Mouse (Mus musculus): Measurements from ENCODE around the gene Smndc1. TPM values are rescaled to one million over a fixed set of nuclear protein-coding genes. Genes with fewer than 3 reads are reported as not detected.

The Smndc1 gene
- polyA plus RNA-seq, 2 experiments: 33.9 to 38.6 TPM

DNA sequence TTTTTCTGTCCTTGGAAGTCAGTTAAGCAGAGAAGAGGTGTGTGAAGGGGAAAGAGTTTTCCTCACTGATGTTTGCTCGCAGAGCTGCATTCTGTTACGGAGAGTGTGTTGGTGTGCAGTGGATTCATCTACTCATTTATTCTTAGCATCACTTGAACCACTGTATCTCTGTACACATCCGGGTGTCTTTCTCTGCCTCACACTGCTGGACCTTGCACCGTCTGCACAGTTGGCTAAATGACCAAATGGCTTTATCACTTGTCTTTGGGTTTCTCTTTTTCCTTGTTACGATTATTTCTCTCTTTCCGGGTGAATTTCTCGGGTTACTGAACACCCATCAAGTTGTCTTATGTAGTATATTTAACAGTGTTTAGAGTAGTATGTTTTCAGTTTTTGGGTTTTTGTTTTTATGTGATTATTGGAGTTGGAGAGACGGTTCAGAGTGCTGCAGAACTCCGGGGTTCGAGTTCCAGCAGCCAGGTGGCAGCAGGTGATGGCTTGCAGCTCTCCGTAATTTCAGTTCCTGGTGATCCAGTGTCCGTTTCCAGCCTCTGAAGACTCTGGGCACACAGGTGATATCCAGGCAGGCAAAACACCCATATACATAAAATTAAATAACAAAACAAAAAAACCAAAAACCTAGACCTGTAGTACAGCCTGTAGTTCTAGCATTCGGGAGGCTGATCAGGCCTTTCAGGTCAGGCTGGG is 47.0 kb downstream of the Smndc1 start:
- TF ChIP-seq POLR2A (IDR thresholded peaks at IDR 0.05; ENCODE audit: borderline replicate concordance, extremely low read depth, insufficient read depth, insufficient read length): no peak
- no peaks in the 10 kb centered on the region for H3K27me3 ChIP-seq (ENCODE audit: control insufficient read depth, insufficient read depth, low read length)

DNA sequence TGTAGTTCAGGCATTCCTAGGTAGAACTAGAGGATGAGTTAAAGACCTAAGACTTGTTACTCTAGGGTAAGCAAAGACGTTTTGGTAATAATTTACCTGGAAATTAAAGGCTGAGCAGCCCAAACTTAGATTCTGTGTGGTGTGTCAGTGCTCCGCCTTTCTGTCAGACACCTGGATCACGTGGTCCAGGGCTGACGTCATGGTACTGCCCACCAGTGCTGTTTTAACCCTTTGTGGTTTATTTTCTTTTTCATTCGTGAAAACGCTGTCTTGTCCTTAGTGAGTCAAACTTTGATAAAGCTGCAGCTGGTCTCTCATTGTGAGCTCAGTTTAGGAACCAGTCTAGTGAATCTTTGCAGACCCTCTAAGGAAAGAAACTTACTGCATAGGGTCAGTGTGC is 50.0 kb downstream of the Smndc1 start:
- H3K9ac ChIP-seq (ENCODE audit: low read depth, low read length, severe bottlenecking): no peak overlapping the region
- peaks cover 19% of the 10 kb centered on the region for H3K36me3 ChIP-seq (ENCODE audit: control insufficient read depth, insufficient read depth, low read length)
- H3K9me3 ChIP-seq (ENCODE audit: control insufficient read depth, low read length): 0 out of 2 replicates have a peak, but pooled peaks cover 5% of the 10 kb centered on the region
- 21% methylated on average over 6 of the region's 6 CpGs for WGBS
- peaks cover 13% of the 10 kb centered on the region for H3K4me1 ChIP-seq (ENCODE audit: control insufficient read depth, insufficient read depth, low read length)
- no peak for ATAC-seq (ENCODE audit: low FRiP score, low read depth)
- no peak for TF ChIP-seq POLR2A (IDR thresholded peaks at IDR 0.05; ENCODE audit: borderline replicate concordance, extremely low read depth, insufficient read depth, insufficient read length)
- H3K27me3 ChIP-seq (ENCODE audit: control insufficient read depth, insufficient read depth, low read length): no peaks in the 10 kb centered on the region
- H3K4me2 ChIP-seq (replicated peaks; ENCODE audit: low read depth, low read length, severe bottlenecking): no peak overlapping the region
- no peak overlapping the region for H3K27ac ChIP-seq (replicated peaks; ENCODE audit: low read depth, low read length)
- H3K4me3 ChIP-seq (replicated peaks; ENCODE audit: low read length): no peak overlapping the region
- no peak for DNase-seq (ENCODE audit: low spot score)

More for the DNA sequence above, 47.0 kb downstream of the Smndc1 start:
- ATAC-seq (ENCODE audit: low FRiP score, low read depth) (no peak), DNase-seq (ENCODE audit: low spot score) (no peak)
- no peak overlapping the region for H3K9ac ChIP-seq (ENCODE audit: low read depth, low read length, severe bottlenecking)
- H3K36me3 ChIP-seq (ENCODE audit: control insufficient read depth, insufficient read depth, low read length): peaks cover 9% of the 10 kb centered on the region
- no peak overlapping the region for H3K4me2 ChIP-seq (replicated peaks; ENCODE audit: low read depth, low read length, severe bottlenecking)
- peaks cover 19% of the 10 kb centered on the region for H3K4me1 ChIP-seq (ENCODE audit: control insufficient read depth, insufficient read depth, low read length)
- WGBS: 84% methylated on average over 13 of the region's 13 CpGs
- H3K9me3 ChIP-seq (ENCODE audit: control insufficient read depth, low read length): no peaks in the 10 kb centered on the region
- H3K27ac ChIP-seq (replicated peaks; ENCODE audit: low read depth, low read length): no peak overlapping the region
- H3K4me3 ChIP-seq (replicated peaks; ENCODE audit: low read length): no peak overlapping the region

DNA sequence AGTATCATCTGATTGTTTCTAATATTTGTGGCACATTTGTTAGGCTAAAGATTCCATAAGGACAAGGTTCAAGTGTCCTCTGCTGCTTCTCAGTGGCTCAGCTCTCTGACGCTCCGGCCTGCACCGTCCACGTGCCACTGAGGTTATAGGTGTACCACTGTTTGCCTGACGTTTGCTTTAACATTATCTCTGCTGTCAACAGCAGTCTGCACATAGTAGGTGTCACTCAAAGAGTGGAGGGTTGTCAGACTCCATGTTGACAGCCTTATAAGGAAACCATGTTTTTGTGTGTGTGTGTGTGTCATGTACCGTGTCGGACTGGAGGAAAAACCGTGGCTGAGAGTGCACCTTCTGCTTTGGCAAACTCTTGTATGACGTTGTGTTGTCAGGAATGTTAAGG is 55.1 kb downstream of the Smndc1 start:
- Histone ChIP-seq H3K4me1 (ENCODE audit: control insufficient read depth, insufficient read depth, low read length) (peaks cover 7% of the 10 kb centered on the region; the same call in 1 of the 2 replicates), H3K27ac (replicated peaks; ENCODE audit: low read depth, low read length) (no peak overlapping the region), H3K9ac (ENCODE audit: low read depth, low read length, severe bottlenecking) (no peak overlapping the region), H3K9me3 (ENCODE audit: control insufficient read depth, low read length) (0 out of 2 replicates have a peak, but pooled peaks cover 5% of the 10 kb centered on the region), H3K36me3 (ENCODE audit: control insufficient read depth, insufficient read depth, low read length) (peaks cover 40% of the 10 kb centered on the region), H3K27me3 (ENCODE audit: control insufficient read depth, insufficient read depth, low read length) (no peaks in the 10 kb centered on the region), H3K4me2 (replicated peaks; ENCODE audit: low read depth, low read length, severe bottlenecking) (no peak overlapping the region), H3K4me3 (replicated peaks; ENCODE audit: low read length) (no peak overlapping the region)
- ATAC-seq (ENCODE audit: low FRiP score, low read depth): no peak
- no peak for TF ChIP-seq POLR2A (IDR thresholded peaks at IDR 0.05; ENCODE audit: borderline replicate concordance, extremely low read depth, insufficient read depth, insufficient read length)
- no peak for DNase-seq (ENCODE audit: low spot score)
- 92% methylated on average over 9 of the region's 9 CpGs for WGBS

DNA sequence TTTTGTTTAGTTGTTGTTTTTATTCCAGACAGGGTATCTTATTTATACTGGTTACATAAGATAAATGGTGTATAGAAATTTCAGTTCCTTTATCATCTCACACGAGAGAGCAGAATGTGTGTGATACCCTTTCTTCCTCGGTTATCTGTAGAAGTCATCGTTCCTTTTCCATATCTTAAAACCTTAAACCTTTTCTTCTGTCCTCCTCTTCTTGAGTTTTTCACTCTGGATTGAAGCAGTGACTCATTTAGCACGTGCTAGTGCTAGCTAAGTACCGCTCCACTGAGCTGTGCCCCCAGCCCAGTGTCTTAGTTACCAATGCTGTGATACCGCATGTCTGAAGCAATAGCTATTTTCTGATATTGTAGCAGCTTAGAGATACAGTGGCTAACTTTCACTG is 56.6 kb downstream of the Smndc1 start:
- no peak for DNase-seq (ENCODE audit: low spot score)

DNA sequence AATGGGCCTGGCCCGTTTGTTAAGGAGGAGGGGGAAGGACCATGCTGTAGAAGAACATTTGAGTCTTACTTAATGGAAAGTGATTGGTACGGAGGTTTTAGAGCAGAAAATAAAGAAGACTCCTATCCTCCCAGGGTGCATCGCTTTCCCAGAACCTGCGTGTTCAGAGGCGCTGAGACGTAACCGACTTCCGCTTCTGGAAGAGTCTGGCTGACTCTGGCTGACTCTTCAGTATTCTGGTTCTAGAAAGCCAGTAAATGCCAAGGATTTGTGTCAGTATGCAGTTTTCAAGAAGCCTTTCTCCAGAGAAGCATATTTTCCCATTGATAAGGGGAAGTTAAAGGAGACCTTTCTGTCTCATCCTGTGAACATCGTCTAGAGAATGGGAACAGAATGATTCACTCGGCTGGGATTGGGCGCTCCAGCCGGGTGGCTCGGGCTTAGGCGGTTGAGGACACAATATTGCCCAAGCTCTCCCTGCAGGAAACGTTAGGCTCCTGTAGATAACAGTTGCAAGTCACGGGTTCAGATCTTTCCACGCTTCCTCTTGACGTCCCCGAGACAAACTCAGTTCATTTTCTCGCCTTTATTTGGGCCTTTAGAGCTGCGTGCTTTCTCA is 58.4 kb downstream of the Smndc1 start:
- TF ChIP-seq POLR2A (IDR thresholded peaks at IDR 0.05; ENCODE audit: borderline replicate concordance, extremely low read depth, insufficient read depth, insufficient read length): no peak
- H3K4me2 ChIP-seq (replicated peaks; ENCODE audit: low read depth, low read length, severe bottlenecking): no peak overlapping the region
- no peak overlapping the region for H3K4me3 ChIP-seq (replicated peaks; ENCODE audit: low read length)
- ATAC-seq (ENCODE audit: low FRiP score, low read depth): no peak
- peaks cover 22% of the 10 kb centered on the region for H3K36me3 ChIP-seq (ENCODE audit: control insufficient read depth, insufficient read depth, low read length)
- peaks cover 9% of the 10 kb centered on the region; the same call in 1 of the 2 replicates for H3K4me1 ChIP-seq (ENCODE audit: control insufficient read depth, insufficient read depth, low read length)
- no peaks in the 10 kb centered on the region for H3K27me3 ChIP-seq (ENCODE audit: control insufficient read depth, insufficient read depth, low read length)
- no peak for DNase-seq (ENCODE audit: low spot score)
- H3K27ac ChIP-seq (replicated peaks; ENCODE audit: low read depth, low read length): no peak overlapping the region
- H3K9ac ChIP-seq (ENCODE audit: low read depth, low read length, severe bottlenecking): no peak overlapping the region
- 94% methylated on average over 21 of the region's 21 CpGs for WGBS
- no peaks in the 10 kb centered on the region for H3K9me3 ChIP-seq (ENCODE audit: control insufficient read depth, low read length)

More for the DNA sequence above, 56.6 kb downstream of the Smndc1 start:
- Histone ChIP-seq H3K36me3 (ENCODE audit: control insufficient read depth, insufficient read depth, low read length) (peaks cover 39% of the 10 kb centered on the region), H3K9ac (ENCODE audit: low read depth, low read length, severe bottlenecking) (no peak overlapping the region), H3K27ac (replicated peaks; ENCODE audit: low read depth, low read length) (no peak overlapping the region), H3K4me2 (replicated peaks; ENCODE audit: low read depth, low read length, severe bottlenecking) (no peak overlapping the region), H3K4me1 (ENCODE audit: control insufficient read depth, insufficient read depth, low read length) (peaks cover 9% of the 10 kb centered on the region; the same call in 1 of the 2 replicates), H3K27me3 (ENCODE audit: control insufficient read depth, insufficient read depth, low read length) (no peaks in the 10 kb centered on the region), H3K4me3 (replicated peaks; ENCODE audit: low read length) (no peak overlapping the region), H3K9me3 (ENCODE audit: control insufficient read depth, low read length) (0 out of 2 replicates have a peak, but pooled peaks cover 5% of the 10 kb centered on the region)
- WGBS: 93% methylated on average over 6 of the region's 6 CpGs
- TF ChIP-seq POLR2A (IDR thresholded peaks at IDR 0.05; ENCODE audit: borderline replicate concordance, extremely low read depth, insufficient read depth, insufficient read length): no peak
- ATAC-seq (ENCODE audit: low FRiP score, low read depth): no peak

Data from limb, embryonic 14.5 days (tissue).